Mouse (Mus musculus): ENCODE measurements around the gene Sept14. TPM values are rescaled to one million over a fixed set of nuclear protein-coding genes. Genes with fewer than 3 reads are reported as not detected.

Gene Sept14
- polyA plus RNA-seq (2017; shearing (Covaris generic)), result under 1 TPM in 1 of 2 experiments, not detected in 1; 0.14 TPM

GRCm38 (mm10) chr5:129708412-129708811 is at the start of gene Sept14:
Sept14 (minus strand) TSS chr5:129708512.

GRCm38 (mm10) chr5:129724834-129725773 is 16.8 kb upstream of the Sept14 start, which contains the start of gene Nipsnap2:
Nipsnap2 (plus strand) TSS chr5:129725063.

GRCm38 (mm10) chr5:129715326-129715861 is 7.1 kb upstream of the Sept14 start, which contains the start of gene Mrps17:
Mrps17 (plus strand) TSS chr5:129715497.

GRCm38 (mm10) chr5:129670036-129670458 is 38.3 kb downstream of the Sept14 start, which contains the start of gene Zfp11:
Zfp11 (minus strand) TSS chr5:129670099.

Other genes starting within 250 kb of the Sept14 start
- 10 to 100 TPM; 43.7 to 44.1 TPM for gene Sfswap, start 207.3 kb downstream of the Sept14 start, polyA plus RNA-seq (2017; shearing (Covaris generic))
- gene Mmp17, start 124.3 kb downstream of the Sept14 start, polyA plus RNA-seq (2017; shearing (Covaris generic)), result 1 to 10 TPM in 1 of 2 experiments, under 1 TPM in 1; 0.08 to 1.1 TPM
- 1 to 10 TPM; 2.1 to 4.5 TPM for gene Zfp11, start 38.4 kb downstream of the Sept14 start, polyA plus RNA-seq (2017; shearing (Covaris generic))
- gene Mrps17, start 7.0 kb upstream of the Sept14 start, polyA plus RNA-seq (2017; shearing (Covaris generic)), result 100 to 1,000 TPM; 102 to 133 TPM
- gene Nipsnap2, start 16.6 kb upstream of the Sept14 start, polyA plus RNA-seq (2017; shearing (Covaris generic)), result 10 to 100 TPM; 28.5 to 40.0 TPM
- gene Psph, start 78.9 kb upstream of the Sept14 start, polyA plus RNA-seq (2017; shearing (Covaris generic)), result 10 to 100 TPM; 78.7 to 83.7 TPM
- 10 to 100 TPM; 16.9 to 17.5 TPM for gene Sumf2, start 138.5 kb upstream of the Sept14 start, polyA plus RNA-seq (2017; shearing (Covaris generic))
- gene Chchd2, start 179.0 kb upstream of the Sept14 start, polyA plus RNA-seq (2017; shearing (Covaris generic)), result 100 to 1,000 TPM; 554 to 582 TPM
- 1 to 10 TPM in 1 of 2 experiments, under 1 TPM in 1; 0.63 to 3.4 TPM for gene Zbed5, start 187.2 kb upstream of the Sept14 start, polyA plus RNA-seq (2017; shearing (Covaris generic))
- gene Phkg1, start 190.0 kb upstream of the Sept14 start, polyA plus RNA-seq (2017; shearing (Covaris generic)), result under 1 TPM; 0.16 to 0.22 TPM
- gene Nupr1l, start 200.0 kb upstream of the Sept14 start, polyA plus RNA-seq (2017; shearing (Covaris generic)), result under 1 TPM; 0.29 to 0.47 TPM
- 10 to 100 TPM; 11.7 to 14.8 TPM for gene Vkorc1l1, start 233.5 kb upstream of the Sept14 start, polyA plus RNA-seq (2017; shearing (Covaris generic))